Mouse (Mus musculus) spleen, adult 2 months (tissue): Measurements from ENCODE around the gene Txnrd3. TPM values are rescaled to one million over a fixed set of nuclear protein-coding genes. Genes with fewer than 3 reads are reported as not detected.

Experiments used
- DNase-seq, 2 experiments: peaks; one replicate each; pipeline versions ENCODE4 v3.0.0 to v3.0.0-alpha.2; 2012 to 2021; ENCODE audit warnings: low spot score in 2 of 2, low read depth in 1 of 2
- H3K27ac ChIP-seq: fragments of 200-500 bp; 2 replicates; pipeline ENCODE4 v1.5.1; 2012; ENCODE audit warnings: low read length, inconsistent platforms; ENCODE audit not compliant: insufficient read depth
- H3K27me3 ChIP-seq: fragments of 200-500 bp; 2 replicates; pipeline ENCODE4 v1.6.1; 2012; ENCODE audit warnings: mild to moderate bottlenecking, moderate library complexity, low read length, inconsistent platforms; ENCODE audit not compliant: control insufficient read depth, insufficient read depth
- H3K36me3 ChIP-seq: fragments of 200-500 bp; 2 replicates; pipeline ENCODE4 v1.6.1; 2012; ENCODE audit warnings: mild to moderate bottlenecking, low read length, inconsistent platforms; ENCODE audit not compliant: control insufficient read depth, insufficient read depth
- H3K4me1 ChIP-seq: fragments of 200-500 bp; 2 replicates; pipeline ENCODE4 v1.6.1; 2011; ENCODE audit warnings: inconsistent platforms; ENCODE audit not compliant: control insufficient read depth, insufficient read depth, insufficient read length
- H3K4me3 ChIP-seq: fragments of 200-500 bp; 2 replicates; pipeline ENCODE4 v1.5.1; 2011; ENCODE audit warnings: mild to moderate bottlenecking, inconsistent platforms; ENCODE audit not compliant: insufficient read depth, insufficient read length; ENCODE audit errors: extremely low read depth
- CTCF ChIP-seq: fragments of 200-500 bp; IDR thresholded peaks from 2 replicates; pipeline ENCODE4 v1.5.1; 2011; ENCODE audit warnings: mild to moderate bottlenecking, inconsistent platforms; ENCODE audit not compliant: insufficient read depth, insufficient read length, insufficient replicate concordance; ENCODE audit errors: extremely low read depth
- POLR2A ChIP-seq: fragments of 200-500 bp; IDR thresholded peaks from 2 replicates; pipeline ENCODE4 v1.6.1; 2011; ENCODE audit warnings: low read depth, low read length, inconsistent platforms
- WGBS: fragments of 180-500 bp; shearing (Covaris S2); methylation state at CpG from one replicate; pipeline ENCODE4 v1.1.7; 2018; 5-methylcytosine and 5-hydroxymethylcytosine counted together
- polyA plus RNA-seq: library from polyadenylated mRNA; depleted of rRNA; stranded (reverse); fragments of >200 nt; gene quantifications from 2 replicates; pipeline ENCODE4 v1.2.3, GENCODE M21; 2012; rRNA removed

Txnrd3 gene
- polyA plus RNA-seq, 1 experiment, result 2.9 TPM

DNA sequence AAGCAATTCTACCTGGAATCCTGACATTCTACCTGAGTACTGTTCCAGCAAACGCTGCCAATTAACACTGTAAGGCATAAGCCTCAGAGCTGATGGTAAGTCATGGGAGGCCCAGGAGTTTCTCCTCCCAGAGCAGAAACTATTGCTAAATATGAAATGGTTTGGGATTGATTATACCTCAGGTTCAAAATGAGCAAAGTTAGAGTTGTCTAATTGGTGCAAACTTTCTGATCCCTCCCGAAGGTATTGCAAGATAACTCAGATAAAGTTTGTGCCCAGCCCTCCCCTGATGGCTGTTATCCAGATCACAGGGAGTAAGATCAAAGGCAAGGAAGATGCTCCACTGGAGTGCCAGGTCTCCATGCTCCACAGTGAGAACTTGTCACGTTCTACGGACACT is 63.5 kb downstream of the Txnrd3 start, which contains the start of gene Vmn1r40:
TSS of gene Vmn1r40 (plus strand) at position 301 of the 400 bp plus-strand sequence.
- no peak for DNase-seq
- H3K4me1 ChIP-seq, result no peaks in the 10 kb centered on the region
- WGBS, result 73% methylated on average over 4 of the region's 4 CpGs
- TF ChIP-seq POLR2A (no peak), CTCF (no peak)
- H3K36me3 ChIP-seq, result no peaks in the 10 kb centered on the region
- no peak within 1 kb of the TSS for H3K27ac ChIP-seq
- H3K27me3 ChIP-seq, result no peaks in the 10 kb centered on the region
- H3K4me3 ChIP-seq, result no peak within 1 kb of the TSS

DNA sequence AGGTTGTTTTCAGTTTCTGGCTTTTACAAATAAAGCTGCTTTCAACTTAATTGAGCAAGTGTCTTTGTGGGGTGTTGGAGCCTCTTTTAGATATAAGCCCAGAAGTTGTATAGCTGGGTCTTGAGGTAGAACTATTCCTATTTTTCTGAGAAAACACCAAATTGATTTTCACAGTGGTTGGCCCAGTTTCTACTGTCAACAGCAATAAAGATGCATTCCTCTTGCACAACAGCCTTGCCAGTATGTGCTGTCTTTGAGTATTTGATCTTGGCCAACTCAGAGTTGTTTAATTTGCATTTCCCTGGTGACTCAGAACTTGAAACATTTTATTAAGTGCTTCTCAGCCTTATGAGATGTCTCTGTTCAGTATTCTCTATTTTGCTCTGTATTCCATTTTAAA is 74.3 kb downstream of the Txnrd3 start:
- TF ChIP-seq CTCF (no peak), POLR2A (no peak)
- H3K27me3 ChIP-seq, result no peaks in the 10 kb centered on the region
- no peaks in the 10 kb centered on the region for H3K36me3 ChIP-seq
- H3K4me3 ChIP-seq, result no peak overlapping the region
- no peaks in the 10 kb centered on the region for H3K4me1 ChIP-seq
- no peak overlapping the region for H3K27ac ChIP-seq
- DNase-seq, result no peak

Other genes starting within 250 kb of the Txnrd3 start
- gene Chchd6, start 48.3 kb upstream of the Txnrd3 start, polyA plus RNA-seq, result 7.4 and 11.1 TPM in 2 replicates
- gene Vmn1r40, start 63.6 kb downstream of the Txnrd3 start, polyA plus RNA-seq, result not detected in 2 replicates
- not detected in 2 replicates for gene Vmn1r41, start 96.8 kb downstream of the Txnrd3 start, polyA plus RNA-seq
- not detected in 2 replicates for gene Vmn1r42, start 232.4 kb downstream of the Txnrd3 start, polyA plus RNA-seq
- gene Vmn1r43, start 232.4 kb downstream of the Txnrd3 start, polyA plus RNA-seq, result not detected in 2 replicates
- not detected in 2 replicates for gene Vmn1r44, start 239.7 kb downstream of the Txnrd3 start, polyA plus RNA-seq